Mouse (Mus musculus): ENCODE results near the gene Fitm1. TPM values are rescaled to one million over a fixed set of nuclear protein-coding genes. Genes with fewer than 3 reads are reported as not detected.

Fitm1 gene
- polyA plus RNA-seq, 1 experiment, result not detected

GRCm38 (mm10) chr14:55551347-55551746 is 24.1 kb upstream of the Fitm1 start:
- peaks cover 46% of the 10 kb centered on the region for H3K36me3 ChIP-seq (ENCODE audit: control insufficient read depth)
- peaks cover 2% of the 10 kb centered on the region; the same call in 1 of the 2 replicates for H3K9me3 ChIP-seq (ENCODE audit: control insufficient read depth, low read length)
- no peak for TF ChIP-seq GATA1 (IDR thresholded peaks at IDR 0.05; ENCODE audit: low read length)
- no peak for TF ChIP-seq TAL1 (IDR thresholded peaks at IDR 0.05; ENCODE audit: low read length)
- H3K27me3 ChIP-seq (ENCODE audit: control insufficient read depth), result no peaks in the 10 kb centered on the region
- H3K4me3 ChIP-seq (replicated peaks), result no peak overlapping the region
- peaks cover 34% of the 10 kb centered on the region for H3K4me1 ChIP-seq (ENCODE audit: control insufficient read depth)

GRCm38 (mm10) chr14:55551794-55552193 is 23.6 kb upstream of the Fitm1 start:
- peaks cover 42% of the 10 kb centered on the region for H3K36me3 ChIP-seq (ENCODE audit: control insufficient read depth)
- no peak overlapping the region for H3K4me3 ChIP-seq (replicated peaks)
- TF ChIP-seq GATA1 (IDR thresholded peaks at IDR 0.05; ENCODE audit: low read length) (no peak), TAL1 (IDR thresholded peaks at IDR 0.05; ENCODE audit: low read length) (no peak)
- peaks cover 2% of the 10 kb centered on the region; the same call in 1 of the 2 replicates for H3K9me3 ChIP-seq (ENCODE audit: control insufficient read depth, low read length)
- no peaks in the 10 kb centered on the region for H3K27me3 ChIP-seq (ENCODE audit: control insufficient read depth)
- peaks cover 39% of the 10 kb centered on the region for H3K4me1 ChIP-seq (ENCODE audit: control insufficient read depth)

- H3K9me3 ChIP-seq (ENCODE audit: control insufficient read depth, low read length), result peaks cover 2% of the 10 kb centered on the region; the same call in 1 of the 2 replicates
- TF ChIP-seq TAL1 (IDR thresholded peaks at IDR 0.05; ENCODE audit: low read length) (no peak), GATA1 (IDR thresholded peaks at IDR 0.05; ENCODE audit: low read length) (no peak)
- H3K4me1 ChIP-seq (ENCODE audit: control insufficient read depth), result peaks cover 59% of the 10 kb centered on the region
- H3K36me3 ChIP-seq (ENCODE audit: control insufficient read depth), result peaks cover 13% of the 10 kb centered on the region
- H3K4me3 ChIP-seq (replicated peaks), result no peak overlapping the region
- no peaks in the 10 kb centered on the region for H3K27me3 ChIP-seq (ENCODE audit: control insufficient read depth)
Measured at GRCm38 (mm10) chr14:55554635-55555034, 20.8 kb upstream of the Fitm1 start.

GRCm38 (mm10) chr14:55555788-55556187 is 19.6 kb upstream of the Fitm1 start:
- Histone ChIP-seq H3K36me3 (ENCODE audit: control insufficient read depth) (peaks cover 3% of the 10 kb centered on the region), H3K27me3 (ENCODE audit: control insufficient read depth) (no peaks in the 10 kb centered on the region), H3K9me3 (ENCODE audit: control insufficient read depth, low read length) (peaks cover 2% of the 10 kb centered on the region; the same call in 1 of the 2 replicates), H3K4me1 (ENCODE audit: control insufficient read depth) (peaks cover 64% of the 10 kb centered on the region), H3K4me3 (replicated peaks) (no peak overlapping the region)
- no peak for TF ChIP-seq GATA1 (IDR thresholded peaks at IDR 0.05; ENCODE audit: low read length)
- no peak for TF ChIP-seq TAL1 (IDR thresholded peaks at IDR 0.05; ENCODE audit: low read length)

- peaks cover 75% of the 10 kb centered on the region for H3K4me1 ChIP-seq (ENCODE audit: control insufficient read depth)
Measured at GRCm38 (mm10) chr14:55557003-55557402, 18.4 kb upstream of the Fitm1 start.

GRCm38 (mm10) chr14:55557587-55557986 is 17.8 kb upstream of the Fitm1 start:
- no peak for TF ChIP-seq GATA1 (IDR thresholded peaks at IDR 0.05; ENCODE audit: low read length)
- TF ChIP-seq TAL1 (IDR thresholded peaks at IDR 0.05; ENCODE audit: low read length), result no peak
- Histone ChIP-seq H3K4me3 (replicated peaks) (no peak overlapping the region), H3K4me1 (ENCODE audit: control insufficient read depth) (peaks cover 77% of the 10 kb centered on the region), H3K27me3 (ENCODE audit: control insufficient read depth) (no peaks in the 10 kb centered on the region), H3K9me3 (ENCODE audit: control insufficient read depth, low read length) (peaks cover 2% of the 10 kb centered on the region; the same call in 1 of the 2 replicates), H3K36me3 (ENCODE audit: control insufficient read depth) (peaks cover 14% of the 10 kb centered on the region)

More at GRCm38 (mm10) chr14:55557003-55557402, 18.4 kb upstream of the Fitm1 start:
- TF ChIP-seq GATA1 (IDR thresholded peaks at IDR 0.05; ENCODE audit: low read length) (no peak), TAL1 (IDR thresholded peaks at IDR 0.05; ENCODE audit: low read length) (no peak)
- H3K36me3 ChIP-seq (ENCODE audit: control insufficient read depth), result peaks cover 9% of the 10 kb centered on the region
- H3K27me3 ChIP-seq (ENCODE audit: control insufficient read depth), result no peaks in the 10 kb centered on the region
- H3K9me3 ChIP-seq (ENCODE audit: control insufficient read depth, low read length), result peaks cover 2% of the 10 kb centered on the region; the same call in 1 of the 2 replicates
- no peak overlapping the region for H3K4me3 ChIP-seq (replicated peaks)

GRCm38 (mm10) chr14:55558740-55559448 is 16.5 kb upstream of the Fitm1 start:
- peaks cover 2% of the 10 kb centered on the region; the same call in 1 of the 2 replicates for H3K9me3 ChIP-seq (ENCODE audit: control insufficient read depth, low read length)
- TF ChIP-seq TAL1 (IDR thresholded peaks at IDR 0.05; ENCODE audit: low read length), result peak; percentile 68
- TF ChIP-seq GATA1 (IDR thresholded peaks at IDR 0.05; ENCODE audit: low read length), result peak; percentile 68
- H3K4me3 ChIP-seq (replicated peaks), result peak overlapping the region; percentile 68
- H3K36me3 ChIP-seq (ENCODE audit: control insufficient read depth), result peaks cover 27% of the 10 kb centered on the region
- no peaks in the 10 kb centered on the region for H3K27me3 ChIP-seq (ENCODE audit: control insufficient read depth)
- peaks cover 78% of the 10 kb centered on the region for H3K4me1 ChIP-seq (ENCODE audit: control insufficient read depth)

GRCm38 (mm10) chr14:55559799-55560201 is 15.6 kb upstream of the Fitm1 start, which contains the start of gene Dcaf11:
Dcaf11 (plus strand) TSS chr14:55560006.
- H3K9me3 ChIP-seq (ENCODE audit: control insufficient read depth, low read length), result peaks cover 2% of the 10 kb centered on the region; the same call in 1 of the 2 replicates
- H3K36me3 ChIP-seq (ENCODE audit: control insufficient read depth), result peaks cover 36% of the 10 kb centered on the region
- no peaks in the 10 kb centered on the region for H3K27me3 ChIP-seq (ENCODE audit: control insufficient read depth)
- TF ChIP-seq GATA1 (IDR thresholded peaks at IDR 0.05; ENCODE audit: low read length), result no peak
- TF ChIP-seq TAL1 (IDR thresholded peaks at IDR 0.05; ENCODE audit: low read length), result no peak
- H3K4me1 ChIP-seq (ENCODE audit: control insufficient read depth), result peaks cover 69% of the 10 kb centered on the region
- H3K4me3 ChIP-seq (replicated peaks), result peak within 1 kb of the TSS; percentile 68

All from erythroblast, embryonic 14.5 days (primary cell).